Mouse (Mus musculus) olfactory bulb, adult 2 months (tissue): ENCODE results near the gene Nemp2. TPM values are rescaled to one million over a fixed set of nuclear protein-coding genes. Genes with fewer than 3 reads are reported as not detected.
"Not testable (repeated sequence)": the region's sequence is repeated elsewhere in the genome, so short reads cannot be mapped to it uniquely, and the experiment has no call there.

Experiments
- H3K27ac ChIP-seq: fragments of 200-500 bp; 2 replicates; pipeline ENCODE4 v1.5.1; 2012; ENCODE audit warnings: low read depth, low read length; ENCODE audit not compliant: insufficient read depth
- H3K4me1 ChIP-seq: fragments of 200-500 bp; 2 replicates; pipeline ENCODE4 v1.6.1; 2012; ENCODE audit warnings: low read length; ENCODE audit not compliant: control insufficient read depth, insufficient read depth
- H3K4me3 ChIP-seq: fragments of 200-500 bp; 2 replicates; pipeline ENCODE4 v1.5.1; 2012; ENCODE audit warnings: mild to moderate bottlenecking, low read depth, low read length, moderate library complexity; ENCODE audit not compliant: insufficient read depth
- CTCF ChIP-seq: fragments of 200-500 bp; IDR thresholded peaks from 2 replicates; pipeline ENCODE4 v1.5.1; 2012; ENCODE audit warnings: low read depth, mild to moderate bottlenecking, low read length, moderate library complexity; ENCODE audit not compliant: insufficient read depth
- POLR2A ChIP-seq: fragments of 200-500 bp; IDR thresholded peaks from 2 replicates; pipeline ENCODE4 v1.6.1; 2012; ENCODE audit warnings: mild to moderate bottlenecking, low read depth, low read length, moderate library complexity; ENCODE audit not compliant: insufficient read depth
- WGBS: fragments of 180-500 bp; shearing (Covaris S2); methylation state at CpG from one replicate; pipeline ENCODE4 v1.1.7; 2018; 5-methylcytosine and 5-hydroxymethylcytosine counted together
- polyA plus RNA-seq: library from polyadenylated mRNA; stranded (reverse); fragments of >200 nt; gene quantifications from 2 replicates; pipeline ENCODE4 v1.2.4, GENCODE M21; 2012; ENCODE audit warnings: low replicate concordance; ENCODE audit not compliant: missing spikeins, insufficient read depth, insufficient read length

The Nemp2 gene
- polyA plus RNA-seq, 1 experiment: not detected

- 48% methylated on average over 7 of the region's 7 CpGs for WGBS
- H3K4me3 ChIP-seq: no peak overlapping the region
- no peaks in the 10 kb centered on the region for H3K4me1 ChIP-seq
- no peak overlapping the region for H3K27ac ChIP-seq
- TF ChIP-seq POLR2A: no peak
- no peak for TF ChIP-seq CTCF
These were observed 38.3 kb downstream of the Nemp2 start for GRCm38 (mm10) chr1:52668743-52669323.

- no peak for TF ChIP-seq CTCF
- no peak for TF ChIP-seq POLR2A
- WGBS: 92% methylated on average over 1 of the region's 1 CpGs
- Histone ChIP-seq H3K4me1 (no peaks in the 10 kb centered on the region), H3K27ac (no peak overlapping the region), H3K4me3 (no peak overlapping the region)
These were observed 39.4 kb downstream of the Nemp2 start for GRCm38 (mm10) chr1:52669931-52670330.

GRCm38 (mm10) chr1:52675561-52676551 lies 45.4 kb downstream of the Nemp2 start:
- TF ChIP-seq POLR2A (no peak), CTCF (no peak)
- Histone ChIP-seq H3K4me3 (no peak overlapping the region), H3K27ac (no peak overlapping the region), H3K4me1 (peaks cover 2% of the 10 kb centered on the region; the same call in 1 of the 2 replicates)
- 60% methylated on average over 7 of the region's 7 CpGs for WGBS

GRCm38 (mm10) chr1:52676621-52677020 lies 46.1 kb downstream of the Nemp2 start:
- no peak for TF ChIP-seq POLR2A
- TF ChIP-seq CTCF: no peak
- Histone ChIP-seq H3K4me1 (peaks cover 2% of the 10 kb centered on the region; the same call in 1 of the 2 replicates), H3K27ac (no peak overlapping the region), H3K4me3 (no peak overlapping the region)
- 51% methylated on average over 3 of the region's 3 CpGs for WGBS

- Histone ChIP-seq H3K4me1 (no peaks in the 10 kb centered on the region), H3K4me3 (no peak overlapping the region), H3K27ac (no peak overlapping the region)
- 69% methylated on average over 4 of the region's 4 CpGs for WGBS
- TF ChIP-seq POLR2A (no peak), CTCF (no peak)
These were observed 53.0 kb downstream of the Nemp2 start for GRCm38 (mm10) chr1:52683550-52683949.

GRCm38 (mm10) chr1:52687636-52688035 lies 57.1 kb downstream of the Nemp2 start:
- Histone ChIP-seq H3K4me3 (no peak overlapping the region), H3K27ac (no peak overlapping the region), H3K4me1 (no peaks in the 10 kb centered on the region)
- 80% methylated on average over 8 of the region's 8 CpGs for WGBS
- TF ChIP-seq CTCF (no peak), POLR2A (no peak)

- not testable (repeated sequence) for H3K27ac ChIP-seq, H3K4me1 ChIP-seq, H3K4me3 ChIP-seq
- WGBS: 93% methylated on average over 13 of the region's 13 CpGs
These were observed 64.0 kb downstream of the Nemp2 start for GRCm38 (mm10) chr1:52694456-52694855.

Other genes starting within 250 kb of the Nemp2 start
- not detected in 2 replicates for gene Nab1, start 130.0 kb upstream of the Nemp2 start, polyA plus RNA-seq
- gene Mfsd6, start 96.8 kb downstream of the Nemp2 start, polyA plus RNA-seq: not detected in 2 replicates
- not detected in 2 replicates for gene Inpp1, start 187.0 kb downstream of the Nemp2 start, polyA plus RNA-seq
- not detected in 2 replicates for gene Hibch, start 214.2 kb downstream of the Nemp2 start, polyA plus RNA-seq